Mouse (Mus musculus) myocyte (in vitro differentiated cells): ENCODE measurements around the gene Tec.

Experiments used
- CEBPB ChIP-seq: IDR thresholded peaks from 2 replicates; pipeline ENCODE4 v1.6.1; 2011; ENCODE audit warnings: mild to moderate bottlenecking, moderate library complexity; ENCODE audit not compliant: poor library complexity, insufficient read depth, severe bottlenecking
- E2F4 ChIP-seq: IDR thresholded peaks from one replicate; pipeline ENCODE4 v1.6.1; 2011; ENCODE audit warnings: mild to moderate bottlenecking, control low read depth, moderate library complexity; ENCODE audit not compliant: insufficient read depth
- MAX ChIP-seq: IDR thresholded peaks from one replicate; pipeline ENCODE4 v1.6.1; 2011; ENCODE audit warnings: low read depth, mild to moderate bottlenecking, control low read depth
- MYOD1 ChIP-seq, 3 experiments: IDR thresholded peaks; one replicate each; pipeline ENCODE4 v1.6.1; 2011; ENCODE audit warnings: control low read depth in 2 of 3, low read depth in 2 of 3, mild to moderate bottlenecking in 2 of 3, moderate library complexity in 1 of 3; ENCODE audit not compliant: insufficient read length in 2 of 3, control insufficient read depth in 1 of 3
- MYOG ChIP-seq, 3 experiments: IDR thresholded peaks; one replicate each; pipeline ENCODE4 v1.6.1; 2011; ENCODE audit warnings: control low read depth in 2 of 3, low read depth in 2 of 3, mild to moderate bottlenecking in 2 of 3; ENCODE audit not compliant: insufficient read length in 2 of 3, control insufficient read depth in 1 of 3, insufficient read depth in 1 of 3
- POLR2A ChIP-seq: IDR thresholded peaks from one replicate; pipeline ENCODE4 v1.6.1; 2011; ENCODE audit warnings: low read depth, mild to moderate bottlenecking, control low read depth, moderate library complexity; ENCODE audit not compliant: insufficient read length
- POLR2AphosphoS2 ChIP-seq: IDR thresholded peaks from one replicate; pipeline ENCODE4 v1.6.1; 2011; ENCODE audit warnings: low read depth, control low read depth; ENCODE audit not compliant: insufficient read length
- REST ChIP-seq: IDR thresholded peaks from one replicate; pipeline ENCODE4 v1.6.1; 2011; ENCODE audit warnings: mild to moderate bottlenecking, control low read depth, moderate library complexity; ENCODE audit not compliant: insufficient read depth, insufficient read length
- SRF ChIP-seq: IDR thresholded peaks from one replicate; pipeline ENCODE4 v1.6.1; 2011; ENCODE audit warnings: low read depth; ENCODE audit not compliant: control insufficient read depth, insufficient read length
- TCF12 ChIP-seq: IDR thresholded peaks from one replicate; pipeline ENCODE4 v1.6.1; 2011; ENCODE audit warnings: mild to moderate bottlenecking, control low read depth; ENCODE audit not compliant: poor library complexity, insufficient read depth, severe bottlenecking
- TCF3 ChIP-seq: IDR thresholded peaks from one replicate; pipeline ENCODE4 v1.6.1; 2011; ENCODE audit warnings: low read depth, control low read depth; ENCODE audit not compliant: insufficient read length
- USF1 ChIP-seq: IDR thresholded peaks from one replicate; pipeline ENCODE4 v1.6.1; 2011; ENCODE audit warnings: low read depth, mild to moderate bottlenecking, control low read depth, moderate library complexity

GRCm38 (mm10) chr5:72839655-72840054, 28.6 kb downstream of the Tec start:
- no peak for TF ChIP-seq POLR2A
- TF ChIP-seq TCF12, result no peak
- no peak for TF ChIP-seq CEBPB
- TF ChIP-seq USF1, result no peak
- TF ChIP-seq MAX, result no peak
- TF ChIP-seq POLR2AphosphoS2, result no peak
- TF ChIP-seq E2F4, result no peak
- TF ChIP-seq REST, result no peak
- TF ChIP-seq SRF, result no peak
- no peak for TF ChIP-seq TCF3
- TF ChIP-seq MYOG (IDR thresholded peaks at IDR 0.05; ENCODE audit: control insufficient read depth in 1 of 3, insufficient read depth in 1 of 3, insufficient read length in 2 of 3, low read depth in 2 of 3), result no peak
- no peak for TF ChIP-seq MYOD1 (IDR thresholded peaks at IDR 0.05; ENCODE audit: control insufficient read depth in 1 of 3, insufficient read length in 2 of 3, low read depth in 2 of 3)
